Mouse (Mus musculus) midbrain, embryonic 10.5 days (tissue): Measurements from ENCODE around the gene Wdfy4. TPM values are rescaled to one million over a fixed set of nuclear protein-coding genes. Genes with fewer than 3 reads are reported as not detected.

Experiments used
- DNase-seq: peaks from one replicate; pipeline ENCODE4 v3.0.0-alpha.2; 2017; ENCODE audit warnings: low spot score
- H3K27ac ChIP-seq: fragments of 300-500 bp; sonication (generic); replicated peaks from 2 replicates; pipeline ENCODE4 v1.5.1; 2016; ENCODE audit warnings: mild to moderate bottlenecking
- H3K27me3 ChIP-seq: fragments of 300-500 bp; sonication (generic); 2 replicates; pipeline ENCODE4 v1.6.1; 2016; ENCODE audit warnings: low read depth, mild to moderate bottlenecking; ENCODE audit not compliant: poor library complexity, severe bottlenecking
- H3K36me3 ChIP-seq: fragments of 300-500 bp; sonication (generic); 2 replicates; pipeline ENCODE4 v1.6.1; 2016; ENCODE audit warnings: mild to moderate bottlenecking, moderate library complexity
- H3K4me1 ChIP-seq: fragments of 300-500 bp; sonication (generic); 2 replicates; pipeline ENCODE4 v1.6.1; 2016
- H3K4me3 ChIP-seq: fragments of 300-500 bp; sonication (generic); 2 replicates; pipeline ENCODE4 v1.5.1; 2016; ENCODE audit warnings: mild to moderate bottlenecking, moderate library complexity
- H3K9me3 ChIP-seq: fragments of 300-500 bp; sonication (generic); replicated peaks from 2 replicates; pipeline ENCODE4 v1.6.1; 2016; ENCODE audit warnings: mild to moderate bottlenecking
- WGBS: fragments of 180-500 bp; shearing (Covaris S2); methylation state at CpG from one replicate; pipeline ENCODE4 v1.1.7; 2016; 5-methylcytosine and 5-hydroxymethylcytosine counted together
- polyA plus RNA-seq: library from polyadenylated mRNA; unstranded; fragments of >200 nt; fragmentation: Nextera tagmentation; extraction: Ambion mirVana; gene quantifications from 2 replicates; pipeline ENCODE4 v1.2.1, GENCODE M21; 2016

Wdfy4 gene
- 0.41 and 0.42 TPM in 2 replicates for polyA plus RNA-seq

- no peaks in the 10 kb centered on the region for H3K27me3 ChIP-seq
- H3K4me3 ChIP-seq = no peak within 1 kb of the TSS
- 88% methylated on average over 11 of the region's 11 CpGs for WGBS
- no peaks in the 10 kb centered on the region for H3K9me3 ChIP-seq
- H3K36me3 ChIP-seq = no peaks in the 10 kb centered on the region
- DNase-seq = no peak
- H3K4me1 ChIP-seq = no peaks in the 10 kb centered on the region
- H3K27ac ChIP-seq = no peak within 1 kb of the TSS
Measured at GRCm38 (mm10) chr14:33185068-33185800, at the start of gene Wdfy4. Gene Wdfy4, minus strand, starts transcription at chr14:33185508.

DNA sequence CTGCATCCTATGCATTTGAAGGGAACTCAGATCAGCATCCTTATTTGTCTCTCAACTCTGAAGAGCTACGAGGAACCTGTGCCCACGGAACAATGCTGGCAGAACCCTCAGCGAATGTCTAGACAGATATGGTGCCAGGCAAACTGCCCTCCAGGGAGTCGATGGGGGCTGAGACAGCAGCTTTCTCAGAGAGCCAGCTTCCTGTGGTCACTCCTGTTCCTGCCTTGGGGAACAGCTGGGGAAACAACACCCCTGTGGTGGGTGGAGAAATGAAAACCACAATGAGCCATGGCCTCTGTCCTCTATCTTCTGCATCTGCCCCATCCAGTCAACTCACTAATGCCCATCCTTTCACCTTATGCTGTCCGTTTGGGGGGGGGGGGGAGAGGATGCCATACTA is 46.7 kb upstream of the Wdfy4 start:
- no peak overlapping the region for H3K4me3 ChIP-seq
- 84% methylated on average over 5 of the region's 5 CpGs for WGBS
- DNase-seq = no peak
- no peak overlapping the region for H3K27ac ChIP-seq
- H3K27me3 ChIP-seq = no peaks in the 10 kb centered on the region
- H3K9me3 ChIP-seq = no peaks in the 10 kb centered on the region
- no peaks in the 10 kb centered on the region for H3K4me1 ChIP-seq
- H3K36me3 ChIP-seq = no peaks in the 10 kb centered on the region

DNA sequence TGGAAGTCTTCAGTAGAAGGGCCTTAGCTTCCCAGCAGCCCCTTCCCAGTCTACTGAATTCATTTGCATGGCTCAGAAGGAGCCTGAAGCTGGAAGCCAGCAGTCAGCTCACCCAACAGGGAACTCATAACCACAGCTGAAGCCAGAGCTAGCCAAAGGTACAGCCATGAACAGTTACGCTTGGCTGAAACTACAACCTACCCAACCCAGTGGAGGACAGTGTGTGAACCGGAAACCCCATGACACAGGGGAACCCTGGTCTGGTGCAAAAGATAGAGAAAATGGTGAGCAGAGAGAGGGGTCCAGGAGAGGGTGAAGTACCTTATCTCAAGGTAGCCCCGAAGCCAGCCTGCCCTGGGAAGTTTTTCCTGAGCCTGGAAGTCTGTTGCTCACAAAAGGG is 46.0 kb upstream of the Wdfy4 start:
- H3K4me3 ChIP-seq = no peak overlapping the region
- no peaks in the 10 kb centered on the region for H3K27me3 ChIP-seq
- no peak for DNase-seq
- H3K27ac ChIP-seq = no peak overlapping the region
- H3K36me3 ChIP-seq = no peaks in the 10 kb centered on the region
- H3K9me3 ChIP-seq = no peaks in the 10 kb centered on the region
- H3K4me1 ChIP-seq = no peaks in the 10 kb centered on the region
- WGBS = 86% methylated on average over 3 of the region's 3 CpGs

DNA sequence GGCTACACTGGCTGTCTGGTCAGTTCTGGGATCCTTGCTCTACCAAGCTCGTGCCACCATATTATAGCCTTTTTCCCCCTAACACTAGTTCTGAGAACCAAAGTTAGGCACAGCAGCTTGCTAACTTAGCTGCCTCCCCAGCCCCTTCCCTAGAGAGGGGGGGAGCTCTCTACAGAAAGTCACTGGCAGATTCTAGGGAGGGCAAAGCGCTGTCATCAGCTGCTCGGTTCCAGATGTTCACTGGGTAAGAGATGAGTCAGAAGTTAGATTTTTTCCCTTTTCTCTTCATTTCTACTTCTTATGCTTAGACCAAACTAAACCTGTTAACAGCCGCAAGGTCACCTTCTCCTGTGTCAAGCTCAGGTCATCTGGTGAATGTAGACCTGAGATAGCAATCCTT is 45.4 kb upstream of the Wdfy4 start:
- Histone ChIP-seq H3K27me3 (no peaks in the 10 kb centered on the region), H3K4me3 (no peak overlapping the region), H3K36me3 (no peaks in the 10 kb centered on the region), H3K4me1 (no peaks in the 10 kb centered on the region), H3K9me3 (no peaks in the 10 kb centered on the region), H3K27ac (no peak overlapping the region)
- DNase-seq = no peak
- WGBS = 92% methylated on average over 4 of the region's 4 CpGs

DNA sequence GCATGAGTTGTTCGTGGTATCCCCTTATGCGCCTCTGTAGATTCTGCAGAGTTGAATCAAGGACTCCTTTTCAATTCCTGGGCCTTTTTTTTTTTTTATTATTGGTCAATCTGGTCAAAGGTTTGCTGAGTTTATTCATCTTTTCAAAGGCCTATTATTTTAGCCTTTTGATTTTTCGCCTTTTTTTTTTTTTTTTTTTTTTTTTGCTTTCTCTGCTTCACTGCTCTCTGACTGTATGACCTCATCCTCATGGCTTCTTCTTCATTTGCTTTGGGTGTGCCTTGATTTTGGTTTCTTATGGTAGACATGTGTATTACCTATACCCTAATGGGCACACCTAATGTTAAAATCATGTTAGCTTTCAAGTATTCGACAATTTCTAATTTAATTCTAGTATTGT is 39.9 kb upstream of the Wdfy4 start:
- DNase-seq = no peak
- H3K4me1 ChIP-seq = no peaks in the 10 kb centered on the region
- H3K36me3 ChIP-seq = no peaks in the 10 kb centered on the region
- H3K27ac ChIP-seq = no peak overlapping the region
- no peaks in the 10 kb centered on the region for H3K9me3 ChIP-seq
- no peaks in the 10 kb centered on the region for H3K27me3 ChIP-seq
- 86% methylated on average over 4 of the region's 4 CpGs for WGBS
- H3K4me3 ChIP-seq = no peak overlapping the region

DNA sequence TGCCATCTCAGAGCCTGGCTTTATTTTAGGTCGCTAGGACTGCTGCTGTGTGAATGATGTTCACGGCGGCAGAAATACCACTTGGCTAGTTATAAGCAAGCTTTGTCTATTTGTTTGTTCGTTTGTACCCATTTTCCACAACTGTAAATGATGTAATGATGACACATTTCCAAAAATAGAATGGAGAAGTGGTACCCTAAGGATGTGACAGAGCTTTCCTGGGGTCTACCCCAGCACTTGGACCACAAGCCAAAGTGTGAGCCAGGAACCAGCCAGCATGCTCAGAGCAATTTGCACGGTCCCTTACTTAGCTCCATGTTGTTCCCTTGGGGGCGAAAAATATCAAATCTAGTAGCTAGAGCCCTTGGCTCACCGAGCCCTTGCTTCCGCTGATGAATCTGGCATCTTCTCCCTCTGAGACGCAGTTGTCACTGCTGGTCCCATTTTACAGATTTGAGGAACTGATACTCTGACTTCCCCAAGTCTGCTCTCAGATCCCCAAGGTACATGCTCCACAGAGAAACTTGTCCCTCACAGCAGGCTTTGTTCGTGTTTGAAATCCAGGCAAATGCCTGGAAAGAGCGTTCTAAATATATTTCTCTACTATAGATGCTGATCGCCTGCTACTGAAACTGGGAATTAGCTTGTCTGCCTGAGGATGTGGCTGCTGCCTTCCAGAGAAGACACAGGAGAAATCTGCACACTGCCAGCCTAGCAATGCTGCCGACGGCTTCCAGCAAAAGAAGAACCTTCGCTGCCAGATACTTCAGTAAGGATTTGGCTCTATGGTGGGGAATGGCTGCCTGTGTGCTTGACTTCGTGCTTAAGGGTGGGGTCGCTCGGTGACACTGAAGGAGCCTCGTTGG is 31.3 kb upstream of the Wdfy4 start:
- Histone ChIP-seq H3K27ac (no peak overlapping the region), H3K4me1 (peaks cover 7% of the 10 kb centered on the region), H3K9me3 (no peaks in the 10 kb centered on the region), H3K4me3 (no peak overlapping the region), H3K36me3 (no peaks in the 10 kb centered on the region), H3K27me3 (peaks cover 24% of the 10 kb centered on the region)
- no peak for DNase-seq
- WGBS = 89% methylated on average over 19 of the region's 19 CpGs

DNA sequence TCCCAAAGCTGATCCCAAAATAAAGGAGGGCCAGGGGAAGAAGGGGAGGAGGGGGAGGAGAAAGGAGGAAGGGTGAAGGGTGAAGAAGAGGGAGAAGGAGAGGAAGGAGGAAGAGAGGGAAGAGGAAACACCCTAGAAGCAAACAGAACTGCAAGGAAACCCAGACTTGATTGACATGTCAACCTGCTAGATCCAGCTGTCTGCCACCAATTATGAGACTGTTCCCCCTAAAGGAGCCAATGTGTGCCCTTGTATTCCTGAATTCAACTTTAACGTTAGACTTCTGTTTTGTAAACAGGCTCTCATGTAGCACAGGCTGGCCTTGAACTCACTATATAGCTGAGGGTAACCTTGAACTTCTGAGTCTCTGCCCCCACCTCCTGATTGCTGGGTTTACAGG is 29.9 kb upstream of the Wdfy4 start:
- Histone ChIP-seq H3K27ac (no peak overlapping the region), H3K4me3 (no peak overlapping the region), H3K9me3 (no peaks in the 10 kb centered on the region), H3K27me3 (peaks cover 24% of the 10 kb centered on the region), H3K4me1 (peaks cover 7% of the 10 kb centered on the region), H3K36me3 (no peaks in the 10 kb centered on the region)
- 62% methylated on average over 1 of the region's 1 CpGs for WGBS
- no peak for DNase-seq

DNA sequence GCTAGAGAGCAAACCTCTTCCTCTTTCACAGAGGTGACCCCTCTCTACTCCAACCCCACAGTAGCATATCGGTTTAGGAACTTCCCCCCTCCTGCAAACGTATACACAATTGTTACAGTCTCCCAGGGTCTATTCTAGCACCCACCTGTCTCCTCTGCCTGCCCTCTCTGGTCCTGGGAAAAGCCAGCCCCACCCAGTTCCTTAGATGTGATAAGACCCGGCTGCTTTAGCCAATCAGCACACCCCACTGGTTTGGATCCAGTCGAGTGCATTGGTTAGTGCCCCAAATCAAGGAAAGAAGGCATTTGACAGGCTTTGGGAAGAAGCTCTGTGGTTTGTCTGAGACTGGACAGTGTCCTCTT is 29.4 kb upstream of the Wdfy4 start:
- Histone ChIP-seq H3K27me3 (peaks cover 24% of the 10 kb centered on the region), H3K36me3 (no peaks in the 10 kb centered on the region), H3K9me3 (no peaks in the 10 kb centered on the region), H3K4me3 (no peak overlapping the region), H3K4me1 (peaks cover 7% of the 10 kb centered on the region), H3K27ac (no peak overlapping the region)
- 22% methylated on average over 4 of the region's 4 CpGs for WGBS
- no peak for DNase-seq

GRCm38 (mm10) chr14:33213823-33214766 is 28.8 kb upstream of the Wdfy4 start, which contains the start of gene Arhgap22:
Gene Arhgap22, plus strand, starts transcription at chr14:33214026.
- H3K4me3 ChIP-seq = peak within 1 kb of the TSS; percentile 38
- H3K4me1 ChIP-seq = peaks cover 7% of the 10 kb centered on the region
- 19% methylated on average over 28 of the region's 28 CpGs for WGBS

GRCm38 (mm10) chr14:33212958-33213309 is 27.6 kb upstream of the Wdfy4 start:
- DNase-seq = no peak
- H3K27me3 ChIP-seq = peaks cover 24% of the 10 kb centered on the region
- H3K4me1 ChIP-seq = peaks cover 7% of the 10 kb centered on the region
- no peaks in the 10 kb centered on the region for H3K9me3 ChIP-seq
- H3K36me3 ChIP-seq = no peaks in the 10 kb centered on the region
- H3K27ac ChIP-seq = no peak overlapping the region
- no peak overlapping the region for H3K4me3 ChIP-seq
- 85% methylated on average over 12 of the region's 12 CpGs for WGBS

More at GRCm38 (mm10) chr14:33213823-33214766, 28.8 kb upstream of the Wdfy4 start, which contains the start of gene Arhgap22:
- Histone ChIP-seq H3K27ac (no peak within 1 kb of the TSS; the same call in 1 of the 2 replicates), H3K36me3 (no peaks in the 10 kb centered on the region), H3K9me3 (no peaks in the 10 kb centered on the region), H3K27me3 (peaks cover 24% of the 10 kb centered on the region)
- peak; percentile 86 for DNase-seq

- no peak for DNase-seq
- WGBS = 72% methylated on average over 5 of the region's 5 CpGs
Measured at GRCm38 (mm10) chr14:33212271-33212957, 27.1 kb upstream of the Wdfy4 start.

GRCm38 (mm10) chr14:33210806-33211205 is 25.5 kb upstream of the Wdfy4 start:
- H3K9me3 ChIP-seq = no peaks in the 10 kb centered on the region
- H3K36me3 ChIP-seq = no peaks in the 10 kb centered on the region
- H3K27me3 ChIP-seq = peaks cover 23% of the 10 kb centered on the region
- no peak overlapping the region for H3K4me3 ChIP-seq
- 85% methylated on average over 8 of the region's 8 CpGs for WGBS
- H3K27ac ChIP-seq = no peak overlapping the region
- no peak for DNase-seq
- peaks cover 7% of the 10 kb centered on the region for H3K4me1 ChIP-seq

More at GRCm38 (mm10) chr14:33212271-33212957, 27.1 kb upstream of the Wdfy4 start:
- no peak overlapping the region for H3K4me3 ChIP-seq
- no peaks in the 10 kb centered on the region for H3K9me3 ChIP-seq
- no peaks in the 10 kb centered on the region for H3K36me3 ChIP-seq
- H3K27ac ChIP-seq = no peak overlapping the region
- peaks cover 7% of the 10 kb centered on the region for H3K4me1 ChIP-seq
- peaks cover 28% of the 10 kb centered on the region for H3K27me3 ChIP-seq
